In the genomic region with DNA sequence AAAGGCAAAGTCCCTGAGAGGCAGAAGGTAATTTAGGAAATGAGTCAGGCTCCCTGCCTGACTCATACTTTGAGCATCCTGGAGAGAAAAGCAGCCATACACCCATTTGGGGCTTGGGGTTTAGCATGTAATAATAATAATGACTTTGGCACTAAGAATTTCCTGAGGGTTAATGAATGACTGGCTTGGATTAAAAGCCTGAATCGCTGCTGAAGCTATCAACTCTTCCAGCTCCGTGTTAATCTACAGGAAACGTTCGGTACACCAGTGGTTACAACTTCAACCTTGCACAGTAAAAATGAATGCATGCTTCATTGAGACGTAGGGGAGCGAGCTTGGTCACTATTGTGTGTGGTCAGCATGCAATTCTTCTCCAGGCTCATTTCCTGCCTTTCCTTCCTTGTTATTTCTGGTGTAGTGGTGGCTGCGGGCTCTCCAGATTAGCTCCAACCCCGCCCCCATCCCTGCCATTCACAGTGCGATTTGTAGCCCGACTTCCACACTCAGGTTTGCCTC, we compare ENCODE assay signal across 11 mouse cellular contexts.
DNase-seq lines count a peak whose midpoint lies in the region; ATAC-seq and TF ChIP-seq lines count a peak whose summit lies in the region.
"Had no signal": no experiment of that assay in that cellular context is flagged by ENCODE, and none has a peak within 500 bp of the region (broad histone marks: within the 10 kb centered on the region; RNA-seq: fewer than 3 reads in every experiment).

No protein-coding gene starts in this region.

- ATAC-seq in forebrain, embryonic 15.5 days (replicated peaks) = no peak
- peak; percentile 65 for ATAC-seq in common myeloid progenitor, adult 5-6 weeks (replicated peaks; ENCODE audit: low read depth, poor library complexity, severe bottlenecking)
- 0 out of 2 replicates have a peak, but pooled peaks have one; percentile 34 for ATAC-seq in intestine, embryonic 16.5 days
- peak; percentile 53 for ATAC-seq in lung, postnatal 0 days
- ATAC-seq in midbrain, postnatal 0 days (ENCODE audit: low FRiP score) = no peak
- ATAC-seq: activated CD4-positive, CD25-positive, alpha-beta regulatory T cell, adult 4 months had no signal

- H3K9ac ChIP-seq in forebrain, embryonic 15.5 days (replicated peaks) = no peak overlapping the region
- no peak overlapping the region for H3K9ac ChIP-seq in intestine, embryonic 16.5 days (ENCODE audit: low read depth, low read length)
- no peak overlapping the region for H3K9ac ChIP-seq in lung, postnatal 0 days (replicated peaks; ENCODE audit: low read depth)
- H3K9ac ChIP-seq in midbrain, postnatal 0 days (replicated peaks; ENCODE audit: low read length, poor library complexity, severe bottlenecking) = no peak overlapping the region

- H3K27ac ChIP-seq in forebrain, embryonic 10.5 days = peak overlapping the region; percentile 41; the same call in 1 of the 2 replicates
- no peak overlapping the region for H3K27ac ChIP-seq in forebrain, embryonic 15.5 days (replicated peaks)
- H3K27ac ChIP-seq in intestine, embryonic 16.5 days (ENCODE audit: low read length) = no peak overlapping the region
- 0 out of 2 replicates have a peak overlapping the region, but pooled peaks have one; percentile 16 for H3K27ac ChIP-seq in lung, postnatal 0 days (ENCODE audit: low read length)
- no peak overlapping the region for H3K27ac ChIP-seq in midbrain, postnatal 0 days (ENCODE audit: low read depth, low read length)

- no peak for DNase-seq in forebrain, embryonic 10.5 days (ENCODE audit: extremely low spot score, low spot score)
- DNase-seq in lung, postnatal 0 days (ENCODE audit: low spot score) = peak; percentile 50
- no peak for DNase-seq in spleen, postnatal 4 days (ENCODE audit: low spot score in 2 of 2)
- no peak for DNase-seq in cerebellum, postnatal 4 days (ENCODE audit: low spot score in 2 of 2)
- no peak for DNase-seq in midbrain, postnatal 0 days (ENCODE audit: low spot score)
- DNase-seq: cerebellum, adult 9-11 months; gastrocnemius, postnatal 36 days had no signal

- no peak for TF ChIP-seq CTCF in lung, postnatal 0 days (IDR thresholded peaks at IDR 0.05)
- TF ChIP-seq CTCF in midbrain, postnatal 0 days (IDR thresholded peaks at IDR 0.05) = no peak

- 55% methylated on average over 10 of the region's 10 CpGs for WGBS in forebrain, embryonic 10.5 days
- 37% methylated on average over 10 of the region's 10 CpGs for WGBS in forebrain, embryonic 15.5 days
- 42% methylated on average over 10 of the region's 10 CpGs for WGBS in intestine, embryonic 16.5 days
- WGBS in lung, postnatal 0 days = 26% methylated on average over 10 of the region's 10 CpGs
- WGBS in midbrain, postnatal 0 days = 58% methylated on average over 10 of the region's 10 CpGs

- no peaks in the 10 kb centered on the region for H3K9me3 ChIP-seq in forebrain, embryonic 10.5 days
- no peaks in the 10 kb centered on the region for H3K9me3 ChIP-seq in forebrain, embryonic 15.5 days
- H3K9me3 ChIP-seq in intestine, embryonic 16.5 days (ENCODE audit: control insufficient read depth, low read length) = no peaks in the 10 kb centered on the region
- H3K9me3 ChIP-seq in lung, postnatal 0 days (ENCODE audit: low read length) = no peaks in the 10 kb centered on the region
- H3K9me3 ChIP-seq in midbrain, postnatal 0 days (ENCODE audit: low read length) = no peaks in the 10 kb centered on the region

- no peak overlapping the region for H3K4me2 ChIP-seq in forebrain, embryonic 15.5 days (replicated peaks)
- no peak overlapping the region for H3K4me2 ChIP-seq in intestine, embryonic 16.5 days (ENCODE audit: low read depth, low read length)
- H3K4me2 ChIP-seq in lung, postnatal 0 days (replicated peaks; ENCODE audit: low read depth, low read length) = no peak overlapping the region
- H3K4me2 ChIP-seq in midbrain, postnatal 0 days (ENCODE audit: low read depth, low read length, poor library complexity, severe bottlenecking) = no peak overlapping the region

- no peaks in the 10 kb centered on the region for H3K36me3 ChIP-seq in forebrain, embryonic 10.5 days (replicated peaks)
- no peaks in the 10 kb centered on the region for H3K36me3 ChIP-seq in forebrain, embryonic 15.5 days
- H3K36me3 ChIP-seq in intestine, embryonic 16.5 days (ENCODE audit: control insufficient read depth, insufficient read depth, low read length) = no peaks in the 10 kb centered on the region
- no peaks in the 10 kb centered on the region for H3K36me3 ChIP-seq in lung, postnatal 0 days (ENCODE audit: insufficient read depth, low read length)
- no peaks in the 10 kb centered on the region for H3K36me3 ChIP-seq in midbrain, postnatal 0 days (ENCODE audit: insufficient read depth, low read length)

- no peak overlapping the region for H3K4me3 ChIP-seq in forebrain, embryonic 10.5 days
- H3K4me3 ChIP-seq in forebrain, embryonic 15.5 days = no peak overlapping the region
- no peak overlapping the region for H3K4me3 ChIP-seq in intestine, embryonic 16.5 days (ENCODE audit: low read length)
- no peak overlapping the region for H3K4me3 ChIP-seq in lung, postnatal 0 days (ENCODE audit: low read depth, low read length)
- no peak overlapping the region for H3K4me3 ChIP-seq in midbrain, postnatal 0 days (ENCODE audit: low read depth, low read length)

- no peaks in the 10 kb centered on the region; the same call in 1 of the 2 replicates for H3K27me3 ChIP-seq in forebrain, embryonic 10.5 days (ENCODE audit: poor library complexity, severe bottlenecking)
- no peaks in the 10 kb centered on the region for H3K27me3 ChIP-seq in forebrain, embryonic 15.5 days
- no peaks in the 10 kb centered on the region for H3K27me3 ChIP-seq in intestine, embryonic 16.5 days (replicated peaks; ENCODE audit: control insufficient read depth, insufficient read depth, low read length)
- H3K27me3 ChIP-seq in lung, postnatal 0 days (replicated peaks; ENCODE audit: insufficient read depth, low read length) = no peaks in the 10 kb centered on the region
- no peaks in the 10 kb centered on the region for H3K27me3 ChIP-seq in midbrain, postnatal 0 days (ENCODE audit: insufficient read depth, low read length)

- peak; percentile 22; the same call in 1 of the 2 replicates for TF ChIP-seq EP300 in lung, postnatal 0 days (IDR thresholded peaks at IDR 0.05)

- H3K4me1 ChIP-seq in forebrain, embryonic 10.5 days = peaks cover 25% of the 10 kb centered on the region
- H3K4me1 ChIP-seq in forebrain, embryonic 15.5 days = 0 out of 2 replicates have a peak, but pooled peaks cover 5% of the 10 kb centered on the region
- peaks cover 4% of the 10 kb centered on the region; the same call in 1 of the 2 replicates for H3K4me1 ChIP-seq in intestine, embryonic 16.5 days (ENCODE audit: control insufficient read depth, insufficient read depth, low read length)
- peaks cover 14% of the 10 kb centered on the region for H3K4me1 ChIP-seq in lung, postnatal 0 days (ENCODE audit: insufficient read depth, low read depth, low read length)
- peaks cover 2% of the 10 kb centered on the region; the same call in 1 of the 2 replicates for H3K4me1 ChIP-seq in midbrain, postnatal 0 days (ENCODE audit: insufficient read depth, low read length)

Comparison
In these comparisons a context has a peak if more than half of its experiments do, and no peak if none do; other contexts are left out.
1. H3K27ac ChIP-seq: peak in forebrain, embryonic 10.5 days (single experiment) and lung, postnatal 0 days (single experiment); none in forebrain, embryonic 15.5 days (single experiment), intestine, embryonic 16.5 days (single experiment) and midbrain, postnatal 0 days (single experiment).
2. ATAC-seq: peak in common myeloid progenitor, adult 5-6 weeks (single experiment), intestine, embryonic 16.5 days (single experiment) and lung, postnatal 0 days (single experiment); none in forebrain, embryonic 15.5 days (single experiment) and midbrain, postnatal 0 days (single experiment).